Mouse (Mus musculus) liver, embryonic 11.5 days (tissue): Measurements from ENCODE around the gene Fyn. TPM values are rescaled to one million over a fixed set of nuclear protein-coding genes. Genes with fewer than 3 reads are reported as not detected.

Source experiments
- ATAC-seq: fragments of 200-750 bp; cut with Nextera tagmentation; replicated peaks from 2 replicates; pipeline ENCODE4 v1.8.0; 2017; ENCODE audit warnings: moderate number of reproducible peaks, mild to moderate bottlenecking, moderate TSS enrichment, moderate library complexity; ENCODE audit not compliant: low FRiP score
- DNase-seq: peaks from one replicate; pipeline ENCODE4 v3.0.0-alpha.2; 2017; ENCODE audit warnings: low spot score
- H3K27ac ChIP-seq: fragments of 300-500 bp; sonication (generic); 2 replicates; pipeline ENCODE4 v1.5.1; 2014; ENCODE audit warnings: mild to moderate bottlenecking, low read depth, low read length, control low read depth
- H3K27me3 ChIP-seq: fragments of 300-500 bp; sonication (generic); replicated peaks from 2 replicates; pipeline ENCODE4 v1.6.1; 2014; ENCODE audit warnings: low read length, mixed read lengths; ENCODE audit not compliant: control insufficient read depth, insufficient read depth
- H3K36me3 ChIP-seq: fragments of 300-500 bp; sonication (generic); 2 replicates; pipeline ENCODE4 v1.6.1; 2014; ENCODE audit warnings: mild to moderate bottlenecking, low read length, moderate library complexity, mixed read lengths; ENCODE audit not compliant: control insufficient read depth, insufficient read depth
- H3K4me1 ChIP-seq: fragments of 300-500 bp; sonication (generic); replicated peaks from 2 replicates; pipeline ENCODE4 v1.6.1; 2014; ENCODE audit warnings: low read length, mixed read lengths; ENCODE audit not compliant: control insufficient read depth, insufficient read depth
- H3K4me2 ChIP-seq: fragments of 300-500 bp; sonication (generic); 2 replicates; pipeline ENCODE4 v1.6.1; 2014; ENCODE audit warnings: mild to moderate bottlenecking, control low read depth, moderate library complexity
- H3K4me3 ChIP-seq: fragments of 300-500 bp; sonication (generic); 2 replicates; pipeline ENCODE4 v1.5.1; 2014; ENCODE audit warnings: low read depth, low read length, control low read depth
- H3K9ac ChIP-seq: fragments of 300-500 bp; sonication (generic); 2 replicates; pipeline ENCODE4 v1.6.1; 2014; ENCODE audit warnings: low read depth, low read length, control low read depth
- H3K9me3 ChIP-seq: fragments of 300-500 bp; sonication (generic); 2 replicates; pipeline ENCODE4 v1.6.1; 2016; ENCODE audit warnings: low read length, inconsistent platforms, mixed read lengths; ENCODE audit not compliant: control insufficient read depth
- WGBS: fragments of 180-500 bp; shearing (Covaris S2); extraction: QIAGEN DNeasy Blood & Tissue Kit; methylation state at CpG from one replicate; pipeline ENCODE4 v1.1.7; 2014; 5-methylcytosine and 5-hydroxymethylcytosine counted together
- polyA plus RNA-seq: library from polyadenylated mRNA; unstranded; fragments of >200 nt; fragmentation: Nextera tagmentation; extraction: Ambion mirVana; gene quantifications from 2 replicates; pipeline ENCODE4 v1.2.1, GENCODE M21; 2014

Gene Fyn
- polyA plus RNA-seq, 1 experiment from 2014 or later = 19.3 TPM

- Histone ChIP-seq H3K4me2 (no peak overlapping the region), H3K36me3 (no peaks in the 10 kb centered on the region), H3K4me1 (no peaks in the 10 kb centered on the region), H3K4me3 (no peak overlapping the region), H3K27me3 (no peaks in the 10 kb centered on the region), H3K27ac (no peak overlapping the region), H3K9ac (no peak overlapping the region), H3K9me3 (no peaks in the 10 kb centered on the region)
- ATAC-seq (no peak), DNase-seq (no peak)
- WGBS = 83% methylated on average over 14 of the region's 14 CpGs
Observed at GRCm38 (mm10) chr10:39512631-39513314, 144.1 kb downstream of the Fyn start.

GRCm38 (mm10) chr10:39514916-39515315, 146.3 kb downstream of the Fyn start:
- no peaks in the 10 kb centered on the region for H3K36me3 ChIP-seq
- H3K4me2 ChIP-seq = no peak overlapping the region
- no peak overlapping the region for H3K4me3 ChIP-seq
- H3K27me3 ChIP-seq = no peaks in the 10 kb centered on the region
- no peak overlapping the region for H3K27ac ChIP-seq
- H3K4me1 ChIP-seq = peaks cover 3% of the 10 kb centered on the region; the same call in 1 of the 2 replicates
- no peak for ATAC-seq
- whole genome bisulfite sequencing = 88% methylated on average over 8 of the region's 8 CpGs
- H3K9ac ChIP-seq = no peak overlapping the region
- DNase-seq = no peak
- H3K9me3 ChIP-seq = no peaks in the 10 kb centered on the region

- Histone ChIP-seq H3K4me3 (no peak overlapping the region), H3K4me2 (no peak overlapping the region), H3K27ac (no peak overlapping the region), H3K27me3 (no peaks in the 10 kb centered on the region), H3K36me3 (no peaks in the 10 kb centered on the region), H3K9ac (no peak overlapping the region), H3K4me1 (peaks cover 3% of the 10 kb centered on the region; the same call in 1 of the 2 replicates), H3K9me3 (no peaks in the 10 kb centered on the region)
- no peak for ATAC-seq
- WGBS = 84% methylated on average over 6 of the region's 6 CpGs
- no peak for DNase-seq
Observed at GRCm38 (mm10) chr10:39516541-39517133, 148.0 kb downstream of the Fyn start.

GRCm38 (mm10) chr10:39517375-39517774, 148.7 kb downstream of the Fyn start:
- H3K27ac ChIP-seq = no peak overlapping the region
- H3K27me3 ChIP-seq = no peaks in the 10 kb centered on the region
- peaks cover 3% of the 10 kb centered on the region; the same call in 1 of the 2 replicates for H3K4me1 ChIP-seq
- H3K36me3 ChIP-seq = no peaks in the 10 kb centered on the region
- ATAC-seq = no peak
- DNase-seq = no peak
- 82% methylated on average over 9 of the region's 9 CpGs for WGBS
- H3K4me3 ChIP-seq = no peak overlapping the region
- no peak overlapping the region for H3K9ac ChIP-seq
- H3K4me2 ChIP-seq = no peak overlapping the region
- no peaks in the 10 kb centered on the region for H3K9me3 ChIP-seq

GRCm38 (mm10) chr10:39518232-39518631, 149.6 kb downstream of the Fyn start:
- 61% methylated on average over 8 of the region's 8 CpGs for WGBS
- Histone ChIP-seq H3K4me2 (no peak overlapping the region), H3K36me3 (no peaks in the 10 kb centered on the region), H3K9ac (no peak overlapping the region), H3K9me3 (no peaks in the 10 kb centered on the region), H3K27me3 (no peaks in the 10 kb centered on the region), H3K4me1 (peaks cover 3% of the 10 kb centered on the region; the same call in 1 of the 2 replicates), H3K27ac (no peak overlapping the region), H3K4me3 (no peak overlapping the region)
- DNase-seq = no peak
- no peak for ATAC-seq

GRCm38 (mm10) chr10:39518859-39519258, 150.2 kb downstream of the Fyn start:
- no peaks in the 10 kb centered on the region for H3K27me3 ChIP-seq
- H3K36me3 ChIP-seq = no peaks in the 10 kb centered on the region
- H3K9me3 ChIP-seq = no peaks in the 10 kb centered on the region
- H3K4me3 ChIP-seq = no peak overlapping the region
- H3K27ac ChIP-seq = no peak overlapping the region
- ATAC-seq (no peak), DNase-seq (no peak)
- 63% methylated on average over 3 of the region's 3 CpGs for WGBS
- H3K4me2 ChIP-seq = no peak overlapping the region
- H3K4me1 ChIP-seq = peaks cover 3% of the 10 kb centered on the region; the same call in 1 of the 2 replicates
- H3K9ac ChIP-seq = no peak overlapping the region

- peaks cover 3% of the 10 kb centered on the region; the same call in 1 of the 2 replicates for H3K4me1 ChIP-seq
- no peaks in the 10 kb centered on the region for H3K9me3 ChIP-seq
- no peak for DNase-seq
- no peak overlapping the region for H3K27ac ChIP-seq
- H3K9ac ChIP-seq = no peak overlapping the region
- 69% methylated on average over 9 of the region's 9 CpGs for WGBS
- ATAC-seq = peak; percentile 57; the same call in 1 of the 2 replicates
- H3K4me2 ChIP-seq = no peak overlapping the region
- H3K27me3 ChIP-seq = no peaks in the 10 kb centered on the region
- no peak overlapping the region for H3K4me3 ChIP-seq
- no peaks in the 10 kb centered on the region for H3K36me3 ChIP-seq
Observed at GRCm38 (mm10) chr10:39520123-39520989, 151.7 kb downstream of the Fyn start.

- Histone ChIP-seq H3K27me3 (no peaks in the 10 kb centered on the region), H3K9me3 (no peaks in the 10 kb centered on the region), H3K4me3 (no peak overlapping the region), H3K36me3 (no peaks in the 10 kb centered on the region), H3K9ac (no peak overlapping the region), H3K27ac (no peak overlapping the region), H3K4me2 (no peak overlapping the region), H3K4me1 (peaks cover 3% of the 10 kb centered on the region; the same call in 1 of the 2 replicates)
- 78% methylated on average over 1 of the region's 1 CpGs for WGBS
- ATAC-seq (no peak), DNase-seq (no peak)
Observed at GRCm38 (mm10) chr10:39521327-39521726, 152.7 kb downstream of the Fyn start.
